Mouse (Mus musculus) hindbrain, embryonic 10.5 days (tissue): ENCODE results near the gene Apbb2. TPM values are rescaled to one million over a fixed set of nuclear protein-coding genes. Genes with fewer than 3 reads are reported as not detected.
"Not testable (repeated sequence)": the region's sequence is repeated elsewhere in the genome, so short reads cannot be mapped to it uniquely, and the experiment has no call there.

Source experiments
- DNase-seq: peaks from one replicate; pipeline ENCODE4 v3.0.0-alpha.2; 2017; ENCODE audit warnings: low spot score
- H3K27ac ChIP-seq: fragments of 300-500 bp; sonication (generic); 2 replicates; pipeline ENCODE4 v1.5.1; 2016; ENCODE audit warnings: mild to moderate bottlenecking, moderate library complexity
- H3K27me3 ChIP-seq: fragments of 300-500 bp; sonication (generic); 2 replicates; pipeline ENCODE4 v1.6.1; 2016; ENCODE audit warnings: mild to moderate bottlenecking; ENCODE audit not compliant: poor library complexity, insufficient read depth, severe bottlenecking
- H3K36me3 ChIP-seq: fragments of 300-500 bp; sonication (generic); 2 replicates; pipeline ENCODE4 v1.6.1; 2016; ENCODE audit warnings: mild to moderate bottlenecking, moderate library complexity
- H3K4me1 ChIP-seq: fragments of 300-500 bp; sonication (generic); replicated peaks from 2 replicates; pipeline ENCODE4 v1.6.1; 2016; ENCODE audit warnings: mild to moderate bottlenecking
- H3K4me3 ChIP-seq: fragments of 300-500 bp; sonication (generic); 2 replicates; pipeline ENCODE4 v1.5.1; 2016; ENCODE audit warnings: mild to moderate bottlenecking, moderate library complexity
- H3K9me3 ChIP-seq: fragments of 300-500 bp; sonication (generic); 2 replicates; pipeline ENCODE4 v1.6.1; 2016; ENCODE audit warnings: mild to moderate bottlenecking, moderate library complexity
- WGBS: fragments of 180-500 bp; shearing (Covaris S2); methylation state at CpG from one replicate; pipeline ENCODE4 v1.1.7; 2016; 5-methylcytosine and 5-hydroxymethylcytosine counted together
- polyA plus RNA-seq: library from polyadenylated mRNA; unstranded; fragments of >200 nt; fragmentation: Nextera tagmentation; extraction: Ambion mirVana; gene quantifications from 2 replicates; pipeline ENCODE4 v1.2.1, GENCODE M21; 2016

Apbb2 gene
- polyA plus RNA-seq, 1 experiment from 2014 or later, result 44.4 TPM

- Histone ChIP-seq H3K4me3 (no peak overlapping the region), H3K36me3 (no peaks in the 10 kb centered on the region), H3K27me3 (no peaks in the 10 kb centered on the region), H3K27ac (no peak overlapping the region), H3K4me1 (no peaks in the 10 kb centered on the region), H3K9me3 (no peaks in the 10 kb centered on the region)
- DNase-seq, result no peak
- 91% methylated on average over 5 of the region's 5 CpGs for WGBS
These were observed 322.5 kb downstream of the Apbb2 start for GRCm38 (mm10) chr5:66296116-66296515.

GRCm38 (mm10) chr5:66294952-66295351 is 323.6 kb downstream of the Apbb2 start:
- 93% methylated on average over 4 of the region's 4 CpGs for WGBS
- H3K4me1 ChIP-seq, result no peaks in the 10 kb centered on the region
- DNase-seq, result no peak
- no peaks in the 10 kb centered on the region for H3K27me3 ChIP-seq
- H3K36me3 ChIP-seq, result no peaks in the 10 kb centered on the region
- no peak overlapping the region for H3K27ac ChIP-seq
- H3K4me3 ChIP-seq, result no peak overlapping the region
- peaks cover 6% of the 10 kb centered on the region; the same call in 1 of the 2 replicates for H3K9me3 ChIP-seq

- WGBS, result 93% methylated on average over 11 of the region's 11 CpGs
- H3K27ac ChIP-seq, result no peak overlapping the region
These were observed 324.4 kb downstream of the Apbb2 start for GRCm38 (mm10) chr5:66294106-66294625.

GRCm38 (mm10) chr5:66280742-66281141 is 337.8 kb downstream of the Apbb2 start:
- DNase-seq, result no peak

More at GRCm38 (mm10) chr5:66294106-66294625, 324.4 kb downstream of the Apbb2 start:
- H3K9me3 ChIP-seq, result peaks cover 6% of the 10 kb centered on the region; the same call in 1 of the 2 replicates
- H3K4me3 ChIP-seq, result no peak overlapping the region
- no peaks in the 10 kb centered on the region for H3K27me3 ChIP-seq
- no peak for DNase-seq
- no peaks in the 10 kb centered on the region for H3K36me3 ChIP-seq
- no peaks in the 10 kb centered on the region for H3K4me1 ChIP-seq

GRCm38 (mm10) chr5:66279650-66280049 is 338.9 kb downstream of the Apbb2 start:
- Histone ChIP-seq H3K27ac (no peak overlapping the region), H3K9me3 (no peaks in the 10 kb centered on the region), H3K36me3 (no peaks in the 10 kb centered on the region), H3K27me3 (no peaks in the 10 kb centered on the region), H3K4me1 (no peaks in the 10 kb centered on the region), H3K4me3 (no peak overlapping the region)
- 88% methylated on average over 2 of the region's 2 CpGs for WGBS
- no peak for DNase-seq

More at GRCm38 (mm10) chr5:66280742-66281141, 337.8 kb downstream of the Apbb2 start:
- no peak overlapping the region for H3K4me3 ChIP-seq
- H3K27me3 ChIP-seq, result no peaks in the 10 kb centered on the region
- H3K36me3 ChIP-seq, result no peaks in the 10 kb centered on the region
- H3K27ac ChIP-seq, result no peak overlapping the region
- H3K4me1 ChIP-seq, result no peaks in the 10 kb centered on the region
- 77% methylated on average over 6 of the region's 6 CpGs for WGBS
- no peaks in the 10 kb centered on the region for H3K9me3 ChIP-seq

GRCm38 (mm10) chr5:66274417-66274816 is 344.2 kb downstream of the Apbb2 start:
- no peak overlapping the region for H3K4me3 ChIP-seq
- H3K36me3 ChIP-seq, result no peaks in the 10 kb centered on the region
- no peak overlapping the region for H3K27ac ChIP-seq
- WGBS, result 72% methylated on average over 3 of the region's 3 CpGs
- no peaks in the 10 kb centered on the region for H3K9me3 ChIP-seq
- no peaks in the 10 kb centered on the region for H3K27me3 ChIP-seq
- H3K4me1 ChIP-seq, result 0 out of 2 replicates have a peak, but pooled peaks cover 6% of the 10 kb centered on the region
- no peak for DNase-seq

- no peaks in the 10 kb centered on the region for H3K9me3 ChIP-seq
- H3K36me3 ChIP-seq, result no peaks in the 10 kb centered on the region
- no peaks in the 10 kb centered on the region for H3K27me3 ChIP-seq
- 0 out of 2 replicates have a peak, but pooled peaks cover 6% of the 10 kb centered on the region for H3K4me1 ChIP-seq
- H3K4me3 ChIP-seq, result no peak overlapping the region
- 56% methylated on average over 2 of the region's 2 CpGs for WGBS
- no peak overlapping the region for H3K27ac ChIP-seq
- DNase-seq, result no peak
These were observed 347.4 kb downstream of the Apbb2 start for GRCm38 (mm10) chr5:66271141-66271540.

- Histone ChIP-seq H3K4me1 (0 out of 2 replicates have a peak, but pooled peaks cover 6% of the 10 kb centered on the region), H3K36me3 (no peaks in the 10 kb centered on the region), H3K27ac (no peak overlapping the region), H3K27me3 (no peaks in the 10 kb centered on the region), H3K4me3 (no peak overlapping the region), H3K9me3 (no peaks in the 10 kb centered on the region)
- no peak for DNase-seq
- 85% methylated on average over 7 of the region's 7 CpGs for WGBS
These were observed 349.0 kb downstream of the Apbb2 start for GRCm38 (mm10) chr5:66269616-66270015.

- Histone ChIP-seq H3K4me1 (0 out of 2 replicates have a peak, but pooled peaks cover 9% of the 10 kb centered on the region), H3K4me3 (no peak overlapping the region), H3K9me3 (no peaks in the 10 kb centered on the region), H3K27ac (no peak overlapping the region), H3K36me3 (no peaks in the 10 kb centered on the region), H3K27me3 (peaks cover 20% of the 10 kb centered on the region)
- 31% methylated on average over 4 of the region's 4 CpGs for WGBS
- peak; percentile 42 for DNase-seq
These were observed 355.2 kb downstream of the Apbb2 start for GRCm38 (mm10) chr5:66263398-66263797.

- Histone ChIP-seq H3K9me3 (no peaks in the 10 kb centered on the region), H3K4me1 (0 out of 2 replicates have a peak, but pooled peaks cover 9% of the 10 kb centered on the region), H3K36me3 (no peaks in the 10 kb centered on the region), H3K4me3 (no peak overlapping the region), H3K27ac (no peak overlapping the region), H3K27me3 (peaks cover 20% of the 10 kb centered on the region)
- 79% methylated on average over 2 of the region's 2 CpGs for WGBS
- no peak for DNase-seq
These were observed 356.1 kb downstream of the Apbb2 start for GRCm38 (mm10) chr5:66262475-66262874.

GRCm38 (mm10) chr5:66259756-66260448 is 358.7 kb downstream of the Apbb2 start, which contains the start of gene Nsun7:
Gene Nsun7 (plus strand): TSS chr5:66259897.
- WGBS, result 1% methylated on average over 44 of the region's 44 CpGs
- H3K27ac ChIP-seq, result peak within 1 kb of the TSS; percentile 89

GRCm38 (mm10) chr5:66259431-66259755 is 359.2 kb downstream of the Apbb2 start:
- peak overlapping the region; percentile 80 for H3K4me3 ChIP-seq
- not testable (repeated sequence) for DNase-seq, H3K4me1 ChIP-seq, H3K9me3 ChIP-seq, H3K36me3 ChIP-seq
- H3K27me3 ChIP-seq, result peaks cover 20% of the 10 kb centered on the region
- 5% methylated on average over 5 of the region's 5 CpGs for WGBS
- peak overlapping the region; percentile 89 for H3K27ac ChIP-seq

More at GRCm38 (mm10) chr5:66259756-66260448, 358.7 kb downstream of the Apbb2 start, which contains the start of gene Nsun7:
- Histone ChIP-seq H3K4me3 (peak within 1 kb of the TSS; percentile 80), H3K4me1 (0 out of 2 replicates have a peak, but pooled peaks cover 9% of the 10 kb centered on the region), H3K9me3 (no peaks in the 10 kb centered on the region), H3K27me3 (peaks cover 20% of the 10 kb centered on the region), H3K36me3 (no peaks in the 10 kb centered on the region)
- peak; percentile 81 for DNase-seq

GRCm38 (mm10) chr5:66259000-66259399 is 359.6 kb downstream of the Apbb2 start:
- 71% methylated on average over 2 of the region's 2 CpGs for WGBS
- no peak overlapping the region; the same call in 1 of the 2 replicates for H3K27ac ChIP-seq
- no peaks in the 10 kb centered on the region for H3K9me3 ChIP-seq
- H3K36me3 ChIP-seq, result no peaks in the 10 kb centered on the region
- H3K4me3 ChIP-seq, result no peak overlapping the region
- peaks cover 20% of the 10 kb centered on the region for H3K27me3 ChIP-seq
- no peak for DNase-seq
- 0 out of 2 replicates have a peak, but pooled peaks cover 9% of the 10 kb centered on the region for H3K4me1 ChIP-seq
